Mouse (Mus musculus) forebrain, embryonic 12.5 days (tissue): ENCODE results near the gene Wwc1. TPM values are rescaled to one million over a fixed set of nuclear protein-coding genes. Genes with fewer than 3 reads are reported as not detected.
A peak's percentile ranks its signal among the peaks of the same experiment; 100 is the strongest.

Source experiments
- ATAC-seq: fragments of 200-750 bp; cut with Nextera tagmentation; 2 replicates; pipeline ENCODE4 v1.8.0; 2017; ENCODE audit warnings: moderate TSS enrichment; ENCODE audit not compliant: low FRiP score
- H3K27ac ChIP-seq: fragments of 300-500 bp; sonication (generic); 2 replicates; pipeline ENCODE4 v1.5.1; 2016; ENCODE audit warnings: mild to moderate bottlenecking
- H3K27me3 ChIP-seq: fragments of 300-500 bp; sonication (generic); 2 replicates; pipeline ENCODE4 v1.6.1; 2016; ENCODE audit warnings: mild to moderate bottlenecking
- H3K36me3 ChIP-seq: fragments of 300-500 bp; sonication (generic); replicated peaks from 2 replicates; pipeline ENCODE4 v1.6.1; 2016; ENCODE audit warnings: mild to moderate bottlenecking
- H3K4me1 ChIP-seq: fragments of 300-500 bp; sonication (generic); 2 replicates; pipeline ENCODE4 v1.6.1; 2016
- H3K4me2 ChIP-seq: fragments of 300-500 bp; sonication (generic); 2 replicates; pipeline ENCODE4 v1.6.1; 2016; ENCODE audit warnings: mild to moderate bottlenecking, moderate library complexity
- H3K4me3 ChIP-seq: fragments of 300-500 bp; sonication (generic); replicated peaks from 2 replicates; pipeline ENCODE4 v1.5.1; 2016; ENCODE audit warnings: mild to moderate bottlenecking
- H3K9ac ChIP-seq: fragments of 300-500 bp; sonication (generic); 2 replicates; pipeline ENCODE4 v1.6.1; 2016; ENCODE audit warnings: mild to moderate bottlenecking
- H3K9me3 ChIP-seq: fragments of 300-500 bp; sonication (generic); 2 replicates; pipeline ENCODE4 v1.6.1; 2016
- WGBS: fragments of 180-500 bp; shearing (Covaris S2); methylation state at CpG from one replicate; pipeline ENCODE4 v1.1.7; 2016; 5-methylcytosine and 5-hydroxymethylcytosine counted together
- polyA plus RNA-seq: library from polyadenylated mRNA; unstranded; fragments of >200 nt; fragmentation: Nextera tagmentation; extraction: Ambion mirVana; gene quantifications from 2 replicates; pipeline ENCODE4 v1.2.1, GENCODE M21; 2016

Gene Wwc1
- polyA plus RNA-seq, 1 experiment from 2014 or later: 10.3 TPM

- Histone ChIP-seq H3K27me3 (peaks cover 3% of the 10 kb centered on the region), H3K9me3 (no peaks in the 10 kb centered on the region), H3K9ac (no peak overlapping the region), H3K27ac (peak overlapping the region; percentile 50), H3K4me1 (peaks cover 22% of the 10 kb centered on the region), H3K4me2 (no peak overlapping the region), H3K4me3 (no peak overlapping the region), H3K36me3 (no peaks in the 10 kb centered on the region)
- WGBS: 49% methylated on average over 14 of the region's 14 CpGs
- ATAC-seq: peak; percentile 69
Observed at GRCm38 (mm10) chr11:35927309-35927708, 53.0 kb downstream of the Wwc1 start.

- no peaks in the 10 kb centered on the region for H3K9me3 ChIP-seq
- no peak overlapping the region for H3K27ac ChIP-seq
- H3K4me2 ChIP-seq: no peak overlapping the region
- WGBS: 90% methylated on average over 7 of the region's 7 CpGs
- no peaks in the 10 kb centered on the region for H3K36me3 ChIP-seq
- H3K4me3 ChIP-seq: no peak overlapping the region
- H3K4me1 ChIP-seq: peaks cover 26% of the 10 kb centered on the region
- ATAC-seq: no peak
- H3K9ac ChIP-seq: no peak overlapping the region
- peaks cover 10% of the 10 kb centered on the region for H3K27me3 ChIP-seq
Observed at GRCm38 (mm10) chr11:35925592-35925991, 54.7 kb downstream of the Wwc1 start.

GRCm38 (mm10) chr11:35922205-35922873 lies 58.0 kb downstream of the Wwc1 start:
- H3K9ac ChIP-seq: no peak overlapping the region
- H3K27me3 ChIP-seq: peaks cover 10% of the 10 kb centered on the region
- H3K4me2 ChIP-seq: no peak overlapping the region
- H3K9me3 ChIP-seq: no peaks in the 10 kb centered on the region
- no peaks in the 10 kb centered on the region for H3K36me3 ChIP-seq
- ATAC-seq: peak; percentile 19; the same call in 1 of the 2 replicates
- 26% methylated on average over 12 of the region's 12 CpGs for WGBS
- no peak overlapping the region for H3K4me3 ChIP-seq
- no peak overlapping the region for H3K27ac ChIP-seq
- H3K4me1 ChIP-seq: peaks cover 34% of the 10 kb centered on the region

- 91% methylated on average over 5 of the region's 5 CpGs for WGBS
- H3K4me3 ChIP-seq: no peak overlapping the region
- H3K4me1 ChIP-seq: peaks cover 36% of the 10 kb centered on the region
- no peak overlapping the region for H3K9ac ChIP-seq
- H3K27ac ChIP-seq: no peak overlapping the region
- H3K9me3 ChIP-seq: no peaks in the 10 kb centered on the region
- peaks cover 12% of the 10 kb centered on the region for H3K27me3 ChIP-seq
- no peak for ATAC-seq
- H3K4me2 ChIP-seq: no peak overlapping the region
- H3K36me3 ChIP-seq: no peaks in the 10 kb centered on the region
Observed at GRCm38 (mm10) chr11:35920776-35921175, 59.6 kb downstream of the Wwc1 start.

GRCm38 (mm10) chr11:35919856-35920503 lies 60.3 kb downstream of the Wwc1 start:
- peaks cover 44% of the 10 kb centered on the region for H3K4me1 ChIP-seq

GRCm38 (mm10) chr11:35919383-35919782 lies 60.9 kb downstream of the Wwc1 start:
- ATAC-seq: no peak
- no peak overlapping the region for H3K27ac ChIP-seq
- no peaks in the 10 kb centered on the region for H3K36me3 ChIP-seq
- 59% methylated on average over 2 of the region's 2 CpGs for WGBS
- H3K9me3 ChIP-seq: no peaks in the 10 kb centered on the region
- no peak overlapping the region for H3K4me2 ChIP-seq
- peaks cover 46% of the 10 kb centered on the region for H3K4me1 ChIP-seq
- H3K27me3 ChIP-seq: peaks cover 16% of the 10 kb centered on the region
- no peak overlapping the region for H3K4me3 ChIP-seq
- no peak overlapping the region for H3K9ac ChIP-seq

More at GRCm38 (mm10) chr11:35919856-35920503, 60.3 kb downstream of the Wwc1 start:
- Histone ChIP-seq H3K9ac (no peak overlapping the region), H3K4me2 (no peak overlapping the region), H3K9me3 (no peaks in the 10 kb centered on the region), H3K27me3 (peaks cover 15% of the 10 kb centered on the region), H3K36me3 (no peaks in the 10 kb centered on the region), H3K4me3 (no peak overlapping the region), H3K27ac (no peak overlapping the region)
- WGBS: 74% methylated on average over 9 of the region's 9 CpGs
- ATAC-seq: no peak

GRCm38 (mm10) chr11:35916466-35917185 lies 63.7 kb downstream of the Wwc1 start:
- Histone ChIP-seq H3K27me3 (peaks cover 7% of the 10 kb centered on the region; the same call in 1 of the 2 replicates), H3K27ac (no peak overlapping the region), H3K36me3 (no peaks in the 10 kb centered on the region), H3K4me2 (no peak overlapping the region), H3K4me1 (peaks cover 42% of the 10 kb centered on the region), H3K9ac (no peak overlapping the region), H3K4me3 (no peak overlapping the region), H3K9me3 (no peaks in the 10 kb centered on the region)
- 87% methylated on average over 8 of the region's 8 CpGs for WGBS
- ATAC-seq: no peak

GRCm38 (mm10) chr11:35915546-35915945 lies 64.8 kb downstream of the Wwc1 start:
- peaks cover 39% of the 10 kb centered on the region for H3K4me1 ChIP-seq
- H3K4me2 ChIP-seq: no peak overlapping the region
- ATAC-seq: no peak
- no peaks in the 10 kb centered on the region for H3K9me3 ChIP-seq
- no peak overlapping the region for H3K4me3 ChIP-seq
- H3K36me3 ChIP-seq: no peaks in the 10 kb centered on the region
- no peak overlapping the region for H3K27ac ChIP-seq
- 41% methylated on average over 8 of the region's 8 CpGs for WGBS
- peaks cover 7% of the 10 kb centered on the region; the same call in 1 of the 2 replicates for H3K27me3 ChIP-seq
- no peak overlapping the region for H3K9ac ChIP-seq

- Histone ChIP-seq H3K4me1 (peaks cover 26% of the 10 kb centered on the region), H3K9me3 (no peaks in the 10 kb centered on the region), H3K27me3 (peaks cover 7% of the 10 kb centered on the region; the same call in 1 of the 2 replicates), H3K27ac (no peak overlapping the region), H3K9ac (no peak overlapping the region), H3K4me2 (no peak overlapping the region; the same call in 1 of the 2 replicates), H3K36me3 (peaks cover 8% of the 10 kb centered on the region), H3K4me3 (no peak overlapping the region)
- 34% methylated on average over 6 of the region's 6 CpGs for WGBS
- peak; percentile 86 for ATAC-seq
Observed at GRCm38 (mm10) chr11:35913418-35914044, 66.8 kb downstream of the Wwc1 start.

- Histone ChIP-seq H3K4me1 (no peaks in the 10 kb centered on the region; the same call in 1 of the 2 replicates), H3K4me3 (no peak overlapping the region), H3K4me2 (no peak overlapping the region), H3K9ac (no peak overlapping the region), H3K9me3 (no peaks in the 10 kb centered on the region), H3K36me3 (peaks cover 14% of the 10 kb centered on the region), H3K27ac (no peak overlapping the region), H3K27me3 (no peaks in the 10 kb centered on the region)
- ATAC-seq: no peak
- 89% methylated on average over 7 of the region's 7 CpGs for WGBS
Observed at GRCm38 (mm10) chr11:35904955-35905550, 75.3 kb downstream of the Wwc1 start.

- no peaks in the 10 kb centered on the region for H3K27me3 ChIP-seq
- ATAC-seq: no peak
- H3K4me3 ChIP-seq: no peak overlapping the region
- WGBS: 94% methylated on average over 9 of the region's 9 CpGs
- no peak overlapping the region for H3K27ac ChIP-seq
- no peaks in the 10 kb centered on the region; the same call in 1 of the 2 replicates for H3K4me1 ChIP-seq
- no peak overlapping the region for H3K9ac ChIP-seq
- H3K4me2 ChIP-seq: no peak overlapping the region
- H3K36me3 ChIP-seq: peaks cover 3% of the 10 kb centered on the region; the same call in 1 of the 2 replicates
- no peaks in the 10 kb centered on the region for H3K9me3 ChIP-seq
Observed at GRCm38 (mm10) chr11:35903079-35903478, 77.2 kb downstream of the Wwc1 start.

- no peak overlapping the region for H3K4me2 ChIP-seq
Observed at GRCm38 (mm10) chr11:35899946-35900345, 80.4 kb downstream of the Wwc1 start.

More at GRCm38 (mm10) chr11:35899946-35900345, 80.4 kb downstream of the Wwc1 start:
- Histone ChIP-seq H3K27me3 (no peaks in the 10 kb centered on the region), H3K4me3 (no peak overlapping the region), H3K9me3 (no peaks in the 10 kb centered on the region), H3K36me3 (peaks cover 3% of the 10 kb centered on the region; the same call in 1 of the 2 replicates), H3K9ac (no peak overlapping the region), H3K4me1 (peaks cover 8% of the 10 kb centered on the region), H3K27ac (no peak overlapping the region)
- no peak for ATAC-seq
- 71% methylated on average over 9 of the region's 9 CpGs for WGBS
